28 mouse cellular contexts compared by ENCODE assay signal in genomic region chr19:56955568-56956513, GRCm38 (mm10). TPM values are rescaled to one million over a fixed set of nuclear protein-coding genes. Genes with fewer than 3 reads are reported as not detected.
A peak's percentile ranks its signal among the peaks of the same experiment; 100 is the strongest.
DNase-seq lines count a peak whose midpoint lies in the region; ATAC-seq and TF ChIP-seq lines count a peak whose summit lies in the region.
"Had no signal": no experiment of that assay in that cellular context is flagged by ENCODE, and none has a peak within 500 bp of the region (broad histone marks: within the 10 kb centered on the region; RNA-seq: fewer than 3 reads in every experiment).

No protein-coding gene starts in this region.

- no peak overlapping the region for H3K9ac ChIP-seq in hindbrain, embryonic 16.5 days (ENCODE audit: low read depth, low read length)
- H3K9ac ChIP-seq in hindbrain, embryonic 14.5 days, result no peak overlapping the region
- no peak overlapping the region for H3K9ac ChIP-seq in midbrain, postnatal 0 days (replicated peaks; ENCODE audit: low read length, poor library complexity, severe bottlenecking)
- no peak overlapping the region for H3K9ac ChIP-seq in midbrain, embryonic 11.5 days (ENCODE audit: low read length)
- H3K9ac ChIP-seq in stomach, embryonic 15.5 days, result no peak overlapping the region
- H3K9ac ChIP-seq: heart, embryonic 12.5 days; limb, embryonic 15.5 days; liver, embryonic 15.5 days had no signal

- H3K9me3 ChIP-seq in hindbrain, embryonic 16.5 days (ENCODE audit: control insufficient read depth, low read length), result no peaks in the 10 kb centered on the region
- no peaks in the 10 kb centered on the region for H3K9me3 ChIP-seq in hindbrain, embryonic 14.5 days (ENCODE audit: control insufficient read depth, low read length)
- H3K9me3 ChIP-seq in midbrain, postnatal 0 days (ENCODE audit: low read length), result no peaks in the 10 kb centered on the region
- no peaks in the 10 kb centered on the region for H3K9me3 ChIP-seq in midbrain, embryonic 11.5 days (ENCODE audit: control insufficient read depth, low read length)
- H3K9me3 ChIP-seq in stomach, embryonic 15.5 days, result no peaks in the 10 kb centered on the region
- H3K9me3 ChIP-seq: forebrain, embryonic 10.5 days; heart, embryonic 12.5 days; limb, embryonic 15.5 days; liver, embryonic 15.5 days had no signal

- H3K27ac ChIP-seq in hindbrain, embryonic 16.5 days (ENCODE audit: low read depth, low read length), result peak overlapping the region; percentile 40
- H3K27ac ChIP-seq in hindbrain, embryonic 14.5 days, result no peak overlapping the region; the same call in 1 of the 2 replicates
- 0 out of 2 replicates have a peak overlapping the region, but pooled peaks have one; percentile 14 for H3K27ac ChIP-seq in midbrain, postnatal 0 days (ENCODE audit: low read depth, low read length)
- H3K27ac ChIP-seq in midbrain, embryonic 11.5 days (ENCODE audit: low read depth, low read length), result no peak overlapping the region
- peak overlapping the region; percentile 40; the same call in 1 of the 2 replicates for H3K27ac ChIP-seq in stomach, embryonic 15.5 days
- H3K27ac ChIP-seq: forebrain, embryonic 10.5 days; liver, embryonic 15.5 days had no signal

- DNase-seq in adrenal gland, adult 2 months, result peak; percentile 44
- DNase-seq in adrenal gland, postnatal 25 days, result no peak
- no peak for DNase-seq in hindbrain, embryonic 14.5 days (ENCODE audit: low spot score)
- peak; percentile 56 for DNase-seq in midbrain, postnatal 0 days (ENCODE audit: low spot score)
- no peak for DNase-seq in midbrain, embryonic 11.5 days (ENCODE audit: low spot score, missing footprints)
- no peak for DNase-seq in urinary bladder, postnatal 10 days (ENCODE audit: low spot score)
- DNase-seq: cerebellum, adult 11 months; cerebellum, postnatal 14 days; gastrocnemius, postnatal 10 days; heart, adult 11 months; heart, postnatal 14 days; kidney, adult 8-10 months; kidney, postnatal 25 days; layer of hippocampus, adult 9-11 months; midbrain, embryonic 14.5 days; retina, postnatal 1 day; thymus, postnatal 36 days had no signal

- no peak overlapping the region for H3K4me2 ChIP-seq in hindbrain, embryonic 16.5 days (ENCODE audit: low read length)
- no peak overlapping the region for H3K4me2 ChIP-seq in hindbrain, embryonic 14.5 days (replicated peaks)
- no peak overlapping the region for H3K4me2 ChIP-seq in midbrain, postnatal 0 days (ENCODE audit: low read depth, low read length, poor library complexity, severe bottlenecking)
- H3K4me2 ChIP-seq in midbrain, embryonic 11.5 days, result no peak overlapping the region
- no peak overlapping the region for H3K4me2 ChIP-seq in stomach, embryonic 15.5 days
- H3K4me2 ChIP-seq: heart, embryonic 12.5 days; limb, embryonic 15.5 days; liver, embryonic 15.5 days had no signal

- no peak for TF ChIP-seq CTCF in midbrain, postnatal 0 days (IDR thresholded peaks at IDR 0.05)

- no peaks in the 10 kb centered on the region; the same call in 1 of the 2 replicates for H3K4me1 ChIP-seq in hindbrain, embryonic 16.5 days (ENCODE audit: control insufficient read depth, insufficient read depth, low read depth, low read length)
- no peaks in the 10 kb centered on the region for H3K4me1 ChIP-seq in hindbrain, embryonic 14.5 days (replicated peaks; ENCODE audit: control insufficient read depth, insufficient read depth, low read length)
- 0 out of 2 replicates have a peak, but pooled peaks cover 3% of the 10 kb centered on the region for H3K4me1 ChIP-seq in midbrain, postnatal 0 days (ENCODE audit: insufficient read depth, low read length)
- H3K4me1 ChIP-seq in midbrain, embryonic 11.5 days (ENCODE audit: control insufficient read depth, insufficient read depth, low read length), result 0 out of 2 replicates have a peak, but pooled peaks cover 2% of the 10 kb centered on the region
- peaks cover 18% of the 10 kb centered on the region for H3K4me1 ChIP-seq in stomach, embryonic 15.5 days
- H3K4me1 ChIP-seq: limb, embryonic 15.5 days; liver, embryonic 15.5 days had no signal

- no peak overlapping the region for H3K4me3 ChIP-seq in hindbrain, embryonic 16.5 days (ENCODE audit: low read length)
- no peak overlapping the region for H3K4me3 ChIP-seq in hindbrain, embryonic 14.5 days (replicated peaks; ENCODE audit: low read length)
- no peak overlapping the region for H3K4me3 ChIP-seq in midbrain, postnatal 0 days (ENCODE audit: low read depth, low read length)
- no peak overlapping the region for H3K4me3 ChIP-seq in midbrain, embryonic 11.5 days (ENCODE audit: low read depth, low read length)
- H3K4me3 ChIP-seq in stomach, embryonic 15.5 days (replicated peaks), result no peak overlapping the region
- H3K4me3 ChIP-seq: forebrain, embryonic 10.5 days; heart, embryonic 12.5 days; limb, embryonic 15.5 days; liver, embryonic 15.5 days; myocyte had no signal

- 76% methylated on average over 20 of the region's 20 CpGs for WGBS in hindbrain, embryonic 16.5 days
- WGBS in hindbrain, embryonic 14.5 days, result 78% methylated on average over 20 of the region's 20 CpGs
- 77% methylated on average over 20 of the region's 20 CpGs for WGBS in midbrain, postnatal 0 days
- 87% methylated on average over 20 of the region's 20 CpGs for WGBS in midbrain, embryonic 11.5 days
- 72% methylated on average over 20 of the region's 20 CpGs for WGBS in stomach, embryonic 15.5 days

- ATAC-seq in hindbrain, embryonic 16.5 days, result peak; percentile 79
- no peak; the same call in 1 of the 2 replicates for ATAC-seq in hindbrain, embryonic 14.5 days (ENCODE audit: low FRiP score)
- peak; percentile 52; the same call in 1 of the 2 replicates for ATAC-seq in midbrain, postnatal 0 days (ENCODE audit: low FRiP score)
- ATAC-seq in midbrain, embryonic 11.5 days (ENCODE audit: low FRiP score), result no peak
- no peak for ATAC-seq in stomach, embryonic 15.5 days (ENCODE audit: insufficient read depth, low FRiP score, low read depth)
- ATAC-seq: CD4-positive, CD25-positive, alpha-beta regulatory T cell, adult 4 months; lung, postnatal 0 days; Patski had no signal

- no peaks in the 10 kb centered on the region for H3K36me3 ChIP-seq in hindbrain, embryonic 16.5 days (ENCODE audit: control insufficient read depth, insufficient read depth, low read length)
- no peaks in the 10 kb centered on the region for H3K36me3 ChIP-seq in hindbrain, embryonic 14.5 days (replicated peaks; ENCODE audit: control insufficient read depth, insufficient read depth)
- H3K36me3 ChIP-seq in midbrain, postnatal 0 days (ENCODE audit: insufficient read depth, low read length), result no peaks in the 10 kb centered on the region
- H3K36me3 ChIP-seq in midbrain, embryonic 11.5 days (ENCODE audit: control insufficient read depth, insufficient read depth, low read length), result no peaks in the 10 kb centered on the region
- no peaks in the 10 kb centered on the region for H3K36me3 ChIP-seq in stomach, embryonic 15.5 days
- H3K36me3 ChIP-seq: forebrain, embryonic 10.5 days; heart, embryonic 12.5 days; limb, embryonic 15.5 days; liver, embryonic 15.5 days had no signal

- no peaks in the 10 kb centered on the region for H3K27me3 ChIP-seq in hindbrain, embryonic 16.5 days (replicated peaks; ENCODE audit: control insufficient read depth, insufficient read depth, low read length)
- no peaks in the 10 kb centered on the region for H3K27me3 ChIP-seq in hindbrain, embryonic 14.5 days (ENCODE audit: control insufficient read depth, insufficient read depth, low read length)
- no peaks in the 10 kb centered on the region for H3K27me3 ChIP-seq in midbrain, postnatal 0 days (ENCODE audit: insufficient read depth, low read length)
- no peaks in the 10 kb centered on the region for H3K27me3 ChIP-seq in midbrain, embryonic 11.5 days (ENCODE audit: control insufficient read depth, insufficient read depth, low read length)
- H3K27me3 ChIP-seq in stomach, embryonic 15.5 days (replicated peaks), result no peaks in the 10 kb centered on the region
- H3K27me3 ChIP-seq: heart, embryonic 12.5 days; limb, embryonic 15.5 days; liver, embryonic 15.5 days; Patski had no signal

RNA-seq across cellular contexts. Expression of gene Afap1l2, which starts 52.2 kb away (rescaled TPM):
- 10 to 100 TPM; 22.7 to 29.7 TPM for total RNA-seq in adrenal gland, adult 2 months (2021)
- polyA plus RNA-seq in adrenal gland, adult 2 months (2012; rRNA removed), result 4.5 and 5.6 TPM in 2 replicates
- total RNA-seq in adrenal gland, postnatal 25 days (2021), result 11.4 and 14.3 TPM in 2 replicates
- polyA plus RNA-seq in hindbrain, embryonic 16.5 days (2015; fragmentation: Nextera tagmentation; extraction: Ambion mirVana), result 13.9 and 16.4 TPM in 2 replicates
- 13.7 and 16.2 TPM in 2 replicates for polyA plus RNA-seq in hindbrain, embryonic 14.5 days (2014; fragmentation: Nextera tagmentation; extraction: Ambion mirVana)
- total RNA-seq in midbrain, postnatal 0 days (2014; rRNA removed), result 13.2 and 15.3 TPM in 2 replicates
- polyA plus RNA-seq in midbrain, postnatal 0 days (2015; fragmentation: Nextera tagmentation; extraction: Ambion mirVana), result 8.1 and 10.8 TPM in 2 replicates
- polyA plus RNA-seq in midbrain, embryonic 11.5 days (2014; fragmentation: Nextera tagmentation; extraction: Ambion mirVana), result 3.0 and 3.5 TPM in 2 replicates
- polyA plus RNA-seq in stomach, embryonic 15.5 days (2015; fragmentation: Nextera tagmentation; extraction: Ambion mirVana), result 21.2 and 21.7 TPM in 2 replicates
- total RNA-seq: megakaryocyte progenitor cell, adult 5-6 weeks had no signal
- polyA plus RNA-seq: CD4-positive, CD25-positive, alpha-beta regulatory T cell, adult 4 months had no signal

Comparison
In these comparisons a context has a peak if more than half of its experiments do, and no peak if none do; other contexts are left out.
1. DNase-seq: peak in adrenal gland, adult 2 months (single experiment) and midbrain, postnatal 0 days (single experiment); none in adrenal gland, postnatal 25 days (single experiment), hindbrain, embryonic 14.5 days (single experiment), midbrain, embryonic 11.5 days (single experiment) and urinary bladder, postnatal 10 days (single experiment).
2. ATAC-seq: peak in hindbrain, embryonic 16.5 days (single experiment) and midbrain, postnatal 0 days (single experiment); none in hindbrain, embryonic 14.5 days (single experiment), midbrain, embryonic 11.5 days (single experiment) and stomach, embryonic 15.5 days (single experiment).
3. H3K27ac ChIP-seq: peak in hindbrain, embryonic 16.5 days (single experiment), midbrain, postnatal 0 days (single experiment) and stomach, embryonic 15.5 days (single experiment); none in hindbrain, embryonic 14.5 days (single experiment) and midbrain, embryonic 11.5 days (single experiment).